In the genomic region with DNA sequence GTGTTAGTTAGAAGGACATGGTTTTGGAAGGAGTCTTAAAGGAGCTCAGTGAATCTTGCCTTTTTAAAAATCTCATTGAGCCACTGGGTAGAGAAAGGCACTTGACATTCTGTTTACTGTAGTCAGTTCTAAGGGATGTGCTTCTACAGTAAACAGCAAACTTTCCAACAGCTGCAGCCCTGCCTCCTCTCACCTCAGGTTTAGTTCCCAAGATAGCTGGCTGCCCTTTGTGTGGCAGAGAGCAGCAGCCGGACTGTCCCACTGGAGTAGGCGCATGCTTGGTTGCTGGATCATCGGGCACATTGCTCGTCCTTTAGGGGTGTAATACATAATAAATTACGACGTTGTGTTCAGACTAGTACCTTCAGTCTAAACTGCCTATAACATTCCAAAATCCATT, we compare ENCODE assay signal across 20 mouse cellular contexts. TPM values are rescaled to one million over a fixed set of nuclear protein-coding genes. Genes with fewer than 3 reads are reported as not detected.
A peak's percentile ranks its signal among the peaks of the same experiment; 100 is the strongest.
DNase-seq lines count a peak whose midpoint lies in the region; TF ChIP-seq lines count a peak whose summit lies in the region.
"Had no signal": no experiment of that assay in that cellular context is flagged by ENCODE, and none has a peak within 500 bp of the region (broad histone marks: within the 10 kb centered on the region; RNA-seq: fewer than 3 reads in every experiment).

No protein-coding gene starts in this region.

- no peaks in the 10 kb centered on the region for H3K9me3 ChIP-seq in heart, embryonic 10.5 days
- H3K9me3 ChIP-seq: embryonic facial prominence, embryonic 13.5 days; forebrain, embryonic 12.5 days; heart, embryonic 12.5 days; hindbrain, embryonic 12.5 days had no signal

- intact Hi-C loops in left cerebral cortex, postnatal 25 days (cut with DNase I), result no loop called here

- no peaks in the 10 kb centered on the region for H3K27me3 ChIP-seq in heart, embryonic 10.5 days (ENCODE audit: insufficient read depth, poor library complexity, severe bottlenecking)
- H3K27me3 ChIP-seq: embryonic facial prominence, embryonic 13.5 days; forebrain, embryonic 12.5 days; heart, embryonic 12.5 days; hindbrain, embryonic 12.5 days; Patski had no signal

- H3K4me1 ChIP-seq in heart, embryonic 10.5 days, result no peaks in the 10 kb centered on the region
- no peaks in the 10 kb centered on the region for H3K4me1 ChIP-seq in lung, adult 2 months (ENCODE audit: control insufficient read depth, insufficient read depth, low read length)
- H3K4me1 ChIP-seq: embryonic facial prominence, embryonic 13.5 days; forebrain, embryonic 12.5 days; hindbrain, embryonic 12.5 days had no signal

- no peak for TF ChIP-seq POLR2A in lung, adult 2 months (IDR thresholded peaks at IDR 0.05; ENCODE audit: borderline replicate concordance, extremely low read depth, low read depth, low read length)

- peak; percentile 29 for DNase-seq in adrenal gland, postnatal 14 days
- no peak for DNase-seq in adrenal gland, postnatal 36 days
- peak; percentile 3 to 13 for DNase-seq in heart, adult 18-20 months
- no peak for DNase-seq in heart, embryonic 10.5 days (ENCODE audit: low spot score)
- DNase-seq in lung, postnatal 10 days, result peak; percentile 19
- no peak for DNase-seq in lung, adult 2 months
- peak; percentile 4 for DNase-seq in skeletal muscle tissue, adult 2 months (ENCODE audit: low read depth, low spot score)
- no peak for DNase-seq in left cerebral cortex, postnatal 25 days (ENCODE audit: low spot score in 2 of 2)
- DNase-seq: adrenal gland, adult 8-10 months; cerebellum, adult 18-20 months; cerebellum, adult 9-11 months; cerebellum, postnatal 36 days; heart, postnatal 4 days; kidney, adult 11 months had no signal

- 79% methylated on average over 6 of the region's 6 CpGs for WGBS in heart, embryonic 10.5 days
- WGBS in lung, adult 2 months, result 74% methylated on average over 6 of the region's 6 CpGs

- peaks cover 15% of the 10 kb centered on the region for H3K36me3 ChIP-seq in heart, embryonic 10.5 days
- H3K36me3 ChIP-seq: forebrain, embryonic 12.5 days had no signal

- no peak for TF ChIP-seq CTCF in lung, adult 2 months (IDR thresholded peaks at IDR 0.05; ENCODE audit: insufficient read depth, low read length)

- no peak overlapping the region for H3K27ac ChIP-seq in heart, embryonic 10.5 days
- H3K27ac ChIP-seq: embryonic facial prominence, embryonic 13.5 days; forebrain, embryonic 12.5 days; hindbrain, embryonic 12.5 days; hindbrain, postnatal 0 days had no signal

- H3K4me3 ChIP-seq in heart, embryonic 10.5 days, result no peak overlapping the region
- no peak overlapping the region for H3K4me3 ChIP-seq in lung, adult 2 months (replicated peaks; ENCODE audit: extremely low read depth, low read depth, low read length)
- H3K4me3 ChIP-seq: embryonic facial prominence, embryonic 13.5 days; forebrain, embryonic 12.5 days; heart, embryonic 12.5 days; hindbrain, embryonic 12.5 days had no signal

RNA-seq across cellular contexts. Expression of a gene that starts 32.0 kb away (rescaled TPM):
- total RNA-seq in adrenal gland, postnatal 14 days (2021), result 27.7 and 27.8 TPM in 2 replicates
- 10 to 100 TPM; 24.5 to 28.8 TPM for total RNA-seq in adrenal gland, postnatal 36 days (2021)
- total RNA-seq in heart, adult 18-20 months (2021), result 10 to 100 TPM; 16.3 to 21.1 TPM
- polyA plus RNA-seq in heart, embryonic 10.5 days (2016; fragmentation: Nextera tagmentation; extraction: Ambion mirVana), result 88.5 and 109 TPM in 2 replicates
- 3.1 and 4.8 TPM in 2 replicates for polyA plus RNA-seq in lung, adult 2 months (2012; rRNA removed)
- 10 to 100 TPM; 41.2 to 43.1 TPM for total RNA-seq in left cerebral cortex, postnatal 25 days (2021)

RNA-seq across cellular contexts. Expression of a gene that starts 32.2 kb away (rescaled TPM):
- 11.0 and 12.6 TPM in 2 replicates for total RNA-seq in adrenal gland, postnatal 14 days (2021)
- total RNA-seq in adrenal gland, postnatal 36 days (2021), result 10 to 100 TPM; 15.1 to 17.9 TPM
- 1 to 10 TPM; 8.9 to 9.1 TPM for total RNA-seq in heart, adult 18-20 months (2021)
- 14.2 and 16.6 TPM in 2 replicates for polyA plus RNA-seq in heart, embryonic 10.5 days (2016; fragmentation: Nextera tagmentation; extraction: Ambion mirVana)
- 2.9 and 5.1 TPM in 2 replicates for polyA plus RNA-seq in lung, adult 2 months (2012; rRNA removed)
- 10 to 100 TPM; 28.3 to 28.8 TPM for total RNA-seq in left cerebral cortex, postnatal 25 days (2021)

Comparison
In these comparisons a context has a peak if more than half of its experiments do, and no peak if none do; other contexts are left out.
1. DNase-seq: peak in adrenal gland, postnatal 14 days (single experiment), heart, adult 18-20 months (2 of 2), lung, postnatal 10 days (single experiment) and skeletal muscle tissue, adult 2 months (single experiment); none in adrenal gland, postnatal 36 days (0 of 2), heart, embryonic 10.5 days (single experiment), lung, adult 2 months (single experiment) and left cerebral cortex, postnatal 25 days (0 of 2).